Comparison of ENCODE assay signal across 9 mouse cellular contexts in the genomic region with DNA sequence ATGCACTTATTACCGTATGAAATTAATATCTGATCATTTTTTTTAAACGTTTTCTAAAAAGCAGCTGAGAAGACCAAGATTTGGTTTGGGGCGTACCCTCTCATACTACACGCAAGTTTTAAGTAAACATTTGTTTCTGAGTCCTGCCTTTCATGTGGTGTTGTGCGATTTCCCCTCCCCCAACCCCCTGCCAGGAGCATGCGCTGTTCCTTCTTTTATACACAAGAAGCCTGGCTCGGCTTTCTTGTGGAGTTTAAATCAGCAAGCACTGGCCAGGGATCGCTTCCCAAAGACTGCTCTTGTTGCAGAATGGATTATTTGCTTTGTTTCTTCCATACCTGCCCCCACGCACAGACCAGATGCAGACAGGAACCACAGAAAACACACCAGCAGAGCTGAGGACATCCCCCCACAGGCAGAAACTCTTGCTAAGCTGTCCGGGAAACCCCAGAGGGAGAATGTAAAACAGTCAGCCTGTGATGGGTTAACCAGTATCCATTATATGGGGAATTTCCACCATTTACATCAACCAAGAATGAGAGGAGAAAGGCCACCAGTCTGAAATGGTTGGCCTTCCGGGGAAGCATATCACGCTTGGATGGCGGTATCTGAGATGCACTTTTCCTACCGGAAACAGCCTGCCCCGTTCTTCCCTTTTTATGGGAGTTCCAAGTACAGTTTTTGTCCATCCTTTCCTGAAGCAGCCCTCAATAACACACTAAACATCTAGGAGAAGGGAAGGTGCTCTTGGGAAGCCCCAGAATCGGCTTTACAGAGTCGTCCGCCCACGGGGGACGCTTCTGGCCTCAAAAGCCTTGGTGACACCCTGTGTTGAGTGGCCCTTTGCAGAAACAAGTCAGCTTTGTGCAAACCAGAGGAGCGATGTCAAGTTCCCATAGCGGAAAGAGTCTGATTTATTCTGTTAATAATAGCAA.
DNase-seq lines count a peak whose midpoint lies in the region; ATAC-seq lines count a peak whose summit lies in the region.
"Had no signal": no experiment of that assay in that cellular context is flagged by ENCODE, and none has a peak within 500 bp of the region (broad histone marks: within the 10 kb centered on the region; RNA-seq: fewer than 3 reads in every experiment).

No protein-coding gene starts in this region.

- DNase-seq in forebrain, embryonic 10.5 days (ENCODE audit: extremely low spot score, low spot score) = no peak
- DNase-seq in lung, adult 18-20 months = peak; percentile 40 to 47
- DNase-seq in lung, postnatal 25 days (ENCODE audit: low spot score) = no peak
- peak; percentile 73 for DNase-seq in thymus, postnatal 0 days (ENCODE audit: low spot score)
- no peak for DNase-seq in adrenal gland, adult 2 months
- DNase-seq in urinary bladder, adult 2 months (ENCODE audit: low spot score) = no peak
- DNase-seq: kidney, adult 18-20 months had no signal

- H3K4me1 ChIP-seq in forebrain, embryonic 10.5 days = peaks cover 32% of the 10 kb centered on the region
- no peaks in the 10 kb centered on the region for H3K4me1 ChIP-seq in forebrain, embryonic 16.5 days (replicated peaks; ENCODE audit: control insufficient read depth, insufficient read depth, low read length)
- H3K4me1 ChIP-seq in embryonic facial prominence, embryonic 13.5 days = peaks cover 23% of the 10 kb centered on the region

- no peak for ATAC-seq in forebrain, embryonic 16.5 days
- no peak for ATAC-seq in embryonic facial prominence, embryonic 13.5 days (ENCODE audit: insufficient number of reproducible peaks, insufficient read depth, low FRiP score, low TSS enrichment, low read depth)

- H3K9ac ChIP-seq in forebrain, embryonic 16.5 days (replicated peaks; ENCODE audit: low read depth, low read length) = no peak overlapping the region
- H3K9ac ChIP-seq in embryonic facial prominence, embryonic 13.5 days = no peak overlapping the region

- H3K9me3 ChIP-seq in forebrain, embryonic 10.5 days = no peaks in the 10 kb centered on the region
- H3K9me3 ChIP-seq in forebrain, embryonic 16.5 days (ENCODE audit: control insufficient read depth, low read length) = no peaks in the 10 kb centered on the region
- no peaks in the 10 kb centered on the region for H3K9me3 ChIP-seq in embryonic facial prominence, embryonic 13.5 days

- H3K27ac ChIP-seq in forebrain, embryonic 10.5 days = peak overlapping the region; percentile 76
- no peak overlapping the region for H3K27ac ChIP-seq in forebrain, embryonic 16.5 days (ENCODE audit: low read length)
- peak overlapping the region; percentile 44; the same call in 1 of the 2 replicates for H3K27ac ChIP-seq in embryonic facial prominence, embryonic 13.5 days

- 78% methylated on average over 22 of the region's 22 CpGs for WGBS in forebrain, embryonic 10.5 days
- WGBS in forebrain, embryonic 16.5 days = 66% methylated on average over 22 of the region's 22 CpGs
- 65% methylated on average over 22 of the region's 22 CpGs for WGBS in embryonic facial prominence, embryonic 13.5 days

- H3K4me3 ChIP-seq in forebrain, embryonic 10.5 days = no peak overlapping the region
- H3K4me3 ChIP-seq in forebrain, embryonic 16.5 days (replicated peaks; ENCODE audit: low read length) = no peak overlapping the region
- H3K4me3 ChIP-seq in embryonic facial prominence, embryonic 13.5 days = no peak overlapping the region

- H3K4me2 ChIP-seq in forebrain, embryonic 16.5 days (ENCODE audit: low read length) = no peak overlapping the region
- no peak overlapping the region for H3K4me2 ChIP-seq in embryonic facial prominence, embryonic 13.5 days

- H3K36me3 ChIP-seq in forebrain, embryonic 10.5 days (replicated peaks) = no peaks in the 10 kb centered on the region
- no peaks in the 10 kb centered on the region for H3K36me3 ChIP-seq in forebrain, embryonic 16.5 days (ENCODE audit: control insufficient read depth, insufficient read depth)
- H3K36me3 ChIP-seq in embryonic facial prominence, embryonic 13.5 days = no peaks in the 10 kb centered on the region

- H3K27me3 ChIP-seq in forebrain, embryonic 10.5 days (ENCODE audit: poor library complexity, severe bottlenecking) = no peaks in the 10 kb centered on the region
- H3K27me3 ChIP-seq in forebrain, embryonic 16.5 days (replicated peaks; ENCODE audit: control insufficient read depth, insufficient read depth, low read length) = no peaks in the 10 kb centered on the region
- no peaks in the 10 kb centered on the region for H3K27me3 ChIP-seq in embryonic facial prominence, embryonic 13.5 days

Comparison
In these comparisons a context has a peak if more than half of its experiments do, and no peak if none do; other contexts are left out.
1. DNase-seq: peak in lung, adult 18-20 months (2 of 2) and thymus, postnatal 0 days (single experiment); none in forebrain, embryonic 10.5 days (single experiment), lung, postnatal 25 days (single experiment), adrenal gland, adult 2 months (single experiment) and urinary bladder, adult 2 months (single experiment).